Mouse (Mus musculus): Measurements from ENCODE around the gene Bag6. TPM values are rescaled to one million over a fixed set of nuclear protein-coding genes. Genes with fewer than 3 reads are reported as not detected.

Bag6 gene
- polyA plus RNA-seq, 1 experiment from 2014 or later, result 57.8 TPM

- Histone ChIP-seq H3K27me3 (no peaks in the 10 kb centered on the region), H3K4me1 (no peaks in the 10 kb centered on the region), H3K9me3 (replicated peaks) (no peaks in the 10 kb centered on the region), H3K36me3 (peaks cover 84% of the 10 kb centered on the region), H3K27ac (replicated peaks) (no peak overlapping the region), H3K9ac (no peak overlapping the region), H3K4me2 (replicated peaks) (no peak overlapping the region), H3K4me3 (replicated peaks) (no peak overlapping the region)
- 82% methylated on average over 10 of the region's 10 CpGs for WGBS
- ATAC-seq (ENCODE audit: insufficient number of reproducible peaks, low FRiP score, low TSS enrichment, low read depth), result no peak
These were observed 34.7 kb upstream of the Bag6 start for GRCm38 (mm10) chr17:35100196-35100765.

DNA sequence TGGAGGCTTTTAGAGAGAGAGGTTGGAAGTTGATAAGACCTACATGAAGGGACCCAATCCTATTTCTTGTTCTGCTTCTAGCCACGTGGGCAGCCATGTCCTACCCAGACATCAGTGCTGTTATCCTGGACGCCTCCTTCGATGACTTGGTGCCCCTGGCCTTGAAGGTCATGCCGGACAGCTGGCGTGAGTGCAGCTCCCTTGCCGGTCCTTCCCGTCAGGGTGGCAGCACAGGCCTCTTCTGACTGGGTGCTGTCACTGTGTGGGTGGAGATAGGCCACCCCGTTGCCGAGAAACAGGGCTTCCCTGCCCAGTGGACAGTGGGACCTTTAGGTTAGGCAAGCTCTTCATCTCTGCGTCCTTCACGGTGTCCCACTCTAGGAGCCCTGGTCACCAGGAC lies 33.8 kb upstream of the Bag6 start:
- WGBS, result 88% methylated on average over 11 of the region's 11 CpGs
- Histone ChIP-seq H3K27me3 (no peaks in the 10 kb centered on the region), H3K36me3 (peaks cover 79% of the 10 kb centered on the region), H3K4me3 (replicated peaks) (no peak overlapping the region), H3K27ac (replicated peaks) (no peak overlapping the region), H3K9ac (no peak overlapping the region), H3K4me2 (replicated peaks) (no peak overlapping the region), H3K9me3 (replicated peaks) (no peaks in the 10 kb centered on the region), H3K4me1 (peaks cover 5% of the 10 kb centered on the region)
- no peak for ATAC-seq (ENCODE audit: insufficient number of reproducible peaks, low FRiP score, low TSS enrichment, low read depth)

GRCm38 (mm10) chr17:35102299-35102698 lies 32.7 kb upstream of the Bag6 start:
- peaks cover 67% of the 10 kb centered on the region for H3K36me3 ChIP-seq
- no peak overlapping the region for H3K4me2 ChIP-seq (replicated peaks)
- H3K27me3 ChIP-seq, result no peaks in the 10 kb centered on the region
- H3K9me3 ChIP-seq (replicated peaks), result no peaks in the 10 kb centered on the region
- no peak overlapping the region for H3K9ac ChIP-seq
- H3K4me3 ChIP-seq (replicated peaks), result no peak overlapping the region
- 0 out of 2 replicates have a peak overlapping the region, but pooled peaks have one; percentile 34 for H3K27ac ChIP-seq (replicated peaks)
- peaks cover 7% of the 10 kb centered on the region for H3K4me1 ChIP-seq
- 73% methylated on average over 8 of the region's 8 CpGs for WGBS
- no peak for ATAC-seq (ENCODE audit: insufficient number of reproducible peaks, low FRiP score, low TSS enrichment, low read depth)

- ATAC-seq (ENCODE audit: insufficient number of reproducible peaks, low FRiP score, low TSS enrichment, low read depth), result no peak
- Histone ChIP-seq H3K9me3 (replicated peaks) (no peaks in the 10 kb centered on the region), H3K9ac (no peak overlapping the region), H3K36me3 (peaks cover 58% of the 10 kb centered on the region), H3K27ac (replicated peaks) (no peak overlapping the region), H3K4me3 (replicated peaks) (no peak overlapping the region), H3K4me1 (peaks cover 7% of the 10 kb centered on the region), H3K27me3 (no peaks in the 10 kb centered on the region), H3K4me2 (replicated peaks) (no peak overlapping the region)
- WGBS, result 63% methylated on average over 6 of the region's 6 CpGs
These were observed 31.7 kb upstream of the Bag6 start for GRCm38 (mm10) chr17:35103221-35103690.

DNA sequence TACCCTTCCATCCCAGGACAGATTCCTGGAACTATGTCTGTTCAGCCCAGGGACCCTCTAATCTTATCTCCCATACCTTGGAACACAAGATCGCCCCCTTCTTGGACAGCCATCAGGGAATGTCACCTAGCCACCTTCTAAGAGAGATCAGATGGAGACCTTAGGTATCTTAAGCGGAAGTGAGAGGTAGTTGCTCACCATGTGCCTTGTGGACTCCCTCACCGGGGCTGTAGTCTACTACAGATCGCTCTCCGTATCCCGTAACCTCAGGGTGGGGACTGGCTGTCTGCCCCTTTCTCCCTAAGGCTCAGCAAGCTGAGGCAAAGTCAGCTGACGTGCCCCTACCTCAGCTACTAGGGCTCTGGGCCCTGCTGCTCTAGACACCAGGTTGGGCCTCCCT lies 30.9 kb upstream of the Bag6 start:
- no peak overlapping the region for H3K27ac ChIP-seq (replicated peaks)
- peaks cover 49% of the 10 kb centered on the region for H3K36me3 ChIP-seq
- no peak overlapping the region for H3K9ac ChIP-seq
- no peak for ATAC-seq (ENCODE audit: insufficient number of reproducible peaks, low FRiP score, low TSS enrichment, low read depth)
- no peak overlapping the region for H3K4me2 ChIP-seq (replicated peaks)
- H3K4me3 ChIP-seq (replicated peaks), result no peak overlapping the region
- 86% methylated on average over 7 of the region's 7 CpGs for WGBS
- H3K4me1 ChIP-seq, result peaks cover 7% of the 10 kb centered on the region
- H3K9me3 ChIP-seq (replicated peaks), result no peaks in the 10 kb centered on the region
- H3K27me3 ChIP-seq, result no peaks in the 10 kb centered on the region

DNA sequence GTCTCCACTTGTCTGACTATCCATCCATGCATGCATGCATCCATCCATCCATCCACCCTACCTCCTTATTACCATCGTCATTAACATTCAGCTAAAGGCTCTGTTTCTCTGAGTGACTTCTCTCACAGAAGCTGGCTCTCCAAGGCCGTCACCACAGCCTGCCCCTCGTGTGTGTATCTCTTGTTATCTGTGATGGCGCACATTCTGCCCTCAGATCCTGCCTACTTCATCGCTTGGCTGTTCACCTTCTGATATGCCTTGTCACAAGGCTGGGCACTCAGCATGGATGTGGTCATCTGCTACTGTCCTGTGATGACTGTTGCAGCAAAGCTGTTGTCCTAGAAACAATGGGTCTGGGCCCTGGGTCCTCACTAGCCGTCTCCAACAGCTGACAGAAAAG lies 30.2 kb upstream of the Bag6 start:
- Histone ChIP-seq H3K9me3 (replicated peaks) (no peaks in the 10 kb centered on the region), H3K4me3 (replicated peaks) (no peak overlapping the region), H3K4me1 (peaks cover 7% of the 10 kb centered on the region), H3K4me2 (replicated peaks) (no peak overlapping the region), H3K9ac (no peak overlapping the region), H3K27me3 (no peaks in the 10 kb centered on the region), H3K27ac (replicated peaks) (no peak overlapping the region), H3K36me3 (peaks cover 43% of the 10 kb centered on the region)
- ATAC-seq (ENCODE audit: insufficient number of reproducible peaks, low FRiP score, low TSS enrichment, low read depth), result no peak
- WGBS, result 73% methylated on average over 6 of the region's 6 CpGs

DNA sequence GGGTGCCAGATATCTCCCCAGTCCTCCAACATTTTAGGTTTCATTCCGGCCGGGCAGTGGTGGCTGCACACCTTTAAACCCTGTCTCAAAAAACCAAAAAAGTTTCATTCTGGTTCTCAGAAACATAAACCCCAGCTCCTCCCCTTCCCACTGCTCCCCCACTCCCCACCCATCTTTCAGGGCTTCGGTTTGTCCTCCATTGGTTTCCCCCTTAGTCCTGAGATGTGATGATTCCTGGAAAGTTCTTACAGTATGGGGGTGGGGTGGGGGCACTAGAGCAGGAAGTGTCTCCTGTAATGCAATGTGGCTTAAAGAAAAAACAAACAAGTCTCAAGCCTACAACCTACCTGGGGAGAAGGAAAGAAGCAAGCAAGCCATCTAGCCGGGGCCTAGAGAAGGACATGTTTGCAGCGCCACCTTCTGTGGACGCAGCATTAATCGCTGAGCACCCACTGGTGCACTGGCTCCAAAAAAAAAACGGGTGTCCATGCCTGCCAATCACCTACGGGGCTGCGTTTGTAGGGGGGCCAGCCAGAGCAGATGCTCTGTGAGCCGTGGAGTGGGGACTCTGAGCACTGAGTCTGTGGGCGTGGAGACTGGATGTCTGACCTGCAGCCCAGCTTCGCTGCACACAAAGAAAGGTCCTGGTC lies 29.1 kb upstream of the Bag6 start:
- H3K4me3 ChIP-seq (replicated peaks), result 0 out of 2 replicates have a peak overlapping the region, but pooled peaks have one; percentile 13
- H3K9ac ChIP-seq, result no peak overlapping the region
- WGBS, result 24% methylated on average over 13 of the region's 13 CpGs
- H3K27ac ChIP-seq (replicated peaks), result no peak overlapping the region
- H3K4me2 ChIP-seq (replicated peaks), result peak overlapping the region; percentile 40
- no peak for ATAC-seq (ENCODE audit: insufficient number of reproducible peaks, low FRiP score, low TSS enrichment, low read depth)
- no peaks in the 10 kb centered on the region for H3K9me3 ChIP-seq (replicated peaks)
- peaks cover 32% of the 10 kb centered on the region for H3K36me3 ChIP-seq
- peaks cover 7% of the 10 kb centered on the region for H3K4me1 ChIP-seq
- H3K27me3 ChIP-seq, result no peaks in the 10 kb centered on the region

DNA sequence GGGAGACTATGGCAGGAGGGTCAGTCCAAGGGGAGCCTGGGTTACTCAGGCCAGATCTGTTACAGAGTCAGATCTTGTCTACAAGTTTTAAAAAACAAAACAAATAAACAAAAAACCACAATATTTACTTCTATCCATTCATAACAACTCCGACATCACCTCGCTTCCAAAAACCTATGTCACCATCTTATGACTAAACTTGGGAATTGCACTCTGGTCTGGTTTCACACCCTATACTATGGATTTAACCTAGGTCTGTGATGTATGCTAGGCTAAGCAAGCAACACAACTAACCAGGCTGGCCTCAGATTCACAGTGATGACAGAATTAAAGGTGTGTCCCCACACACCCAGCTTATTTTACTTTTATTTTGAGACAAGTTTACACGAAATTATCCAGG lies 28.5 kb upstream of the Bag6 start:
- no peak for ATAC-seq (ENCODE audit: insufficient number of reproducible peaks, low FRiP score, low TSS enrichment, low read depth)
- no peaks in the 10 kb centered on the region for H3K27me3 ChIP-seq
- no peaks in the 10 kb centered on the region for H3K9me3 ChIP-seq (replicated peaks)
- 0 out of 2 replicates have a peak overlapping the region, but pooled peaks have one; percentile 40 for H3K4me2 ChIP-seq (replicated peaks)
- peaks cover 26% of the 10 kb centered on the region for H3K36me3 ChIP-seq
- no peak overlapping the region for H3K9ac ChIP-seq
- no peak overlapping the region for H3K27ac ChIP-seq (replicated peaks)
- 0 out of 2 replicates have a peak overlapping the region, but pooled peaks have one; percentile 13 for H3K4me3 ChIP-seq (replicated peaks)
- H3K4me1 ChIP-seq, result peaks cover 7% of the 10 kb centered on the region
- 62% methylated on average over 3 of the region's 3 CpGs for WGBS

DNA sequence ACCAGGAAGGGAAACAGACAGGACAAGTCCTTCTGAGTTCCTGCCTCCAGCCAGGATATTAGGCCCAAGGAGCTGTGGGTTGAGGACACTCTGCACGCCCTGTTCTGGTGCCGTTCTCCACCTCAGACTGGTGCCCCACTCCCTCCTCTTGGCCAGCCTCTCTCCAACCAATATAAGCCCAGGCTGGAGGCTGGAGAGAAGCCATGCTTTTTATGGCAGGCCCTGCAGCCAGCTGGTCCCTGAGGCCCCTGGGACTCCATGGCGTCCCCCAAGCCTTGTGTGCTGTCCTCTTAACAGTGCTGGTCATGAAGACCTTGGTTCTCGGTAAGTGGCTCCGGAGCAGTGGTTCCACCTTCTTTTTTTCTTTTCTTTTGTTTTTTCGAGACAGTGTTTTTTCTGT lies 26.9 kb upstream of the Bag6 start, which contains the start of gene Ly6g5c:
Gene Ly6g5c, plus strand, starts transcription at position 183 of the 400 bp plus-strand sequence.
- peaks cover 10% of the 10 kb centered on the region; the same call in 1 of the 2 replicates for H3K36me3 ChIP-seq
- no peak within 1 kb of the TSS for H3K27ac ChIP-seq (replicated peaks)
- 85% methylated on average over 6 of the region's 6 CpGs for WGBS
- ATAC-seq (ENCODE audit: insufficient number of reproducible peaks, low FRiP score, low TSS enrichment, low read depth), result no peak
- H3K4me1 ChIP-seq, result peaks cover 7% of the 10 kb centered on the region
- H3K4me2 ChIP-seq (replicated peaks), result no peak within 1 kb of the TSS
- H3K9ac ChIP-seq, result no peak within 1 kb of the TSS
- H3K9me3 ChIP-seq (replicated peaks), result no peaks in the 10 kb centered on the region
- no peaks in the 10 kb centered on the region for H3K27me3 ChIP-seq
- H3K4me3 ChIP-seq (replicated peaks), result no peak within 1 kb of the TSS

- no peak overlapping the region for H3K9ac ChIP-seq
- WGBS, result 78% methylated on average over 9 of the region's 9 CpGs
- no peaks in the 10 kb centered on the region for H3K27me3 ChIP-seq
- no peak overlapping the region for H3K27ac ChIP-seq (replicated peaks)
- H3K4me3 ChIP-seq (replicated peaks), result no peak overlapping the region
- ATAC-seq (ENCODE audit: insufficient number of reproducible peaks, low FRiP score, low TSS enrichment, low read depth), result no peak
- no peaks in the 10 kb centered on the region for H3K4me1 ChIP-seq
- H3K4me2 ChIP-seq (replicated peaks), result no peak overlapping the region
- no peaks in the 10 kb centered on the region for H3K9me3 ChIP-seq (replicated peaks)
- H3K36me3 ChIP-seq, result peaks cover 30% of the 10 kb centered on the region
These were observed 23.2 kb upstream of the Bag6 start for GRCm38 (mm10) chr17:35111774-35112173.

DNA sequence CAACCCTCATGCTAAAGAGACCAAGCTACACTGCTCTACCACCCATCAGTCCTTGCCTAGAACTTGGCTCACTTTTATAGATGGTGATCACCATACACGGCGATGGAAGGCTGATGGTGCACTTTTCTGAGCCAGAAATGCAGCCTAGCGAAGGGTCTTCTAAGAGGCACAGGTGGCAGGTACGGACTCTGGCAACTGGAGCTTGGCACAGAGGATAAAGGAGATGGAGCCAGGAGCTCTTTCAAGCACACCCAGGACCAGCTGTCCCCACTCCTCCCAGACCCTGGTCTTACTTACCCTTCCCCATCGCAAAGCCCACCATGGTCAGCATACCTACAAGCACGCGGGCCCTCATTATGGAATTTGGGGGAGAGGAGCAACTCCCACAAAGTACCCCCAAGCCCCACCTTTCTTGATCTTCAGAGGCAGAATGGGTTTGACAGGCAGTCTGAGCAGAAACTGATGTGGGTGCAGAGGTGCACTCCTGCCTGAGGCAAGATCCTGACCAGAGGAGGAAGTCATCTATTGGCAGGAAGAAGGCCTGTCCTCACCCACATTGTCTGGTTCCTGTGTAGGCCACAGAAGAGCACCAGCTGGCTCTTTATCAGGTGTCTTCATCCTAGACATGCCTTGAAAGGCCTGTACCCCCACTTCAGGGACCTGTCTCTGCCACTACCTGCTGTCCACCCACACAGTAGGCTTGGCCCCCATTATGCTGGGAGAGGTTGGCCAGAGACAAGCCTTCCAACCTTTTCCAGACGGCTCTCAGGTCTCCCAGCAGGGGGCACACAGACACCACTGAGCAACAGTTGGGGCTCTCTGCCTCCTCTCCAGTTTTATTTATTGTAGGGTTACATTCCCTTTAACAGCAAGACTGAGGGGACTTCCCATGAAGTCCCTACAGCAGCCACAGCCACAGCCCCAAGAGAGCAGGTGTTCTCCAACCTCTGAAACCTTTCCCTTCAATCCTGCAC lies 19.6 kb upstream of the Bag6 start, which contains the start of gene Ly6g5b:
Gene Ly6g5b, minus strand, starts transcription at position 383 of the 974 bp plus-strand sequence.
- Histone ChIP-seq H3K27ac (replicated peaks) (no peak within 1 kb of the TSS), H3K36me3 (peaks cover 55% of the 10 kb centered on the region), H3K4me3 (replicated peaks) (no peak within 1 kb of the TSS), H3K27me3 (no peaks in the 10 kb centered on the region), H3K9ac (no peak within 1 kb of the TSS), H3K4me1 (peaks cover 9% of the 10 kb centered on the region), H3K9me3 (replicated peaks) (no peaks in the 10 kb centered on the region), H3K4me2 (replicated peaks) (no peak within 1 kb of the TSS)
- WGBS, result 85% methylated on average over 8 of the region's 8 CpGs
- ATAC-seq (ENCODE audit: insufficient number of reproducible peaks, low FRiP score, low TSS enrichment, low read depth), result no peak

Measured in embryonic facial prominence, embryonic 15.5 days (tissue).